Mouse (Mus musculus) G1E (cell line): ENCODE results near the gene Rdh19.

Experiments used
- CTCF ChIP-seq: IDR thresholded peaks from 2 replicates; pipeline ENCODE4 v1.5.1; 2012; ENCODE audit warnings: low read depth, low read length, inconsistent platforms, mixed read lengths
- GATA1 ChIP-seq: IDR thresholded peaks from 2 replicates; pipeline ENCODE4 v1.6.1; 2012; ENCODE audit warnings: borderline replicate concordance, low read length, inconsistent platforms, mixed read lengths

DNA sequence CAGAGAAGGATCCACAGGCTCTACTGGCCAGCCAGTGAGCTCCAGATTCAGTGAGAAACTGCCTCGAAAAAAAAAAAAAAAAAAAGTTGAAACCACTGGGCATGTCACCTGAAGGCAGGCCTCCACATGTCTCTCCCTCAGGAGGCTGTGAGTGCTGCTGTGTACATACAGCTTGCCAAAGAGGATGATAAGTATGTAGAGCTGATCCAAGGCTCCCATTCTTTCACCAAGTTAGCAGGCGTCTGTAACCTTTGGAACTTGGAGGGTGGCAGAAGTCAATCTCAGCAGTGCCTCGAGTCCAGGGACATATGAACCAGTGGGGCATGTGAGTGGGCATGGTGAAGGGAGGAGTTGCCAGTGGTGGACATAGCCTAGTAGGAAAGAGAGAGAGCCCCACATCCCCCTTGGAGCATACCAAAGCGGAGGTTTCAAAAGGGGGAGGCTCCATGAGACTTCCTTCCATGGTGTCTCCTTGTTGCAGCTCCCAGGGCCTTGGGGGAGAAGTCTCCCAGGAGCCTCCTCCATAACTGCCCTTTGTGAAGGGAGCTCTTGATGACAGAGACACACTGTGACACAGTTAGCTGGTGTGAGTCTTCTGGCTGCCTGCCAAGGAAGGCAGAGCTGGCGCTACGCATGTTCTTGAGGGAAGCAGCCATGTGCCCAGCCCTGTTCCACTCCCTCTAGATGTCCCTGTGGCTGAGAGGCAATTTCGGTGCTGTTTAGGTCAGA is 55.2 kb downstream of the Rdh19 start:
- TF ChIP-seq CTCF (no peak), GATA1 (no peak)
